Mouse (Mus musculus) erythroblast, embryonic 14.5 days (primary cell): Measurements from ENCODE around the gene Usp32.

Source experiments
- GATA1 ChIP-seq: IDR thresholded peaks from 2 replicates; pipeline ENCODE4 v1.6.1; 2012; ENCODE audit warnings: low read length, inconsistent platforms, mixed read lengths
- TAL1 ChIP-seq: IDR thresholded peaks from 3 replicates; pipeline ENCODE4 v1.6.1; 2012; ENCODE audit warnings: low read length, inconsistent platforms, mixed read lengths

- no peak for TF ChIP-seq GATA1
- TF ChIP-seq TAL1, result no peak
Measured at GRCm38 (mm10) chr11:84948526-84948925, 191.4 kb downstream of the Usp32 start.
